Mouse (Mus musculus) lung, embryonic 14.5 days (tissue): ENCODE results near the gene Mroh8. TPM values are rescaled to one million over a fixed set of nuclear protein-coding genes. Genes with fewer than 3 reads are reported as not detected.

Experiments
- ATAC-seq: fragments of 200-750 bp; cut with Nextera tagmentation; 2 replicates; pipeline ENCODE4 v1.8.0; 2017; ENCODE audit warnings: mild to moderate bottlenecking, moderate TSS enrichment, moderate library complexity; ENCODE audit not compliant: insufficient read depth
- DNase-seq: peaks from one replicate; pipeline ENCODE4 v3.0.0-alpha.2; 2015
- H3K27ac ChIP-seq: fragments of 300-500 bp; sonication (generic); 2 replicates; pipeline ENCODE4 v1.5.1; 2014; ENCODE audit warnings: low read depth, mild to moderate bottlenecking, moderate library complexity
- H3K27me3 ChIP-seq: fragments of 300-500 bp; sonication (generic); 2 replicates; pipeline ENCODE4 v1.6.1; 2014; ENCODE audit warnings: low read length, control low read depth; ENCODE audit not compliant: insufficient read depth
- H3K36me3 ChIP-seq: fragments of 300-500 bp; sonication (generic); 2 replicates; pipeline ENCODE4 v1.6.1; 2014; ENCODE audit warnings: control low read depth; ENCODE audit not compliant: insufficient read depth
- H3K4me1 ChIP-seq: fragments of 300-500 bp; sonication (generic); 2 replicates; pipeline ENCODE4 v1.6.1; 2014; ENCODE audit warnings: antibody characterized with exemption, control low read depth; ENCODE audit not compliant: insufficient read depth
- H3K4me2 ChIP-seq: fragments of 300-500 bp; sonication (generic); 2 replicates; pipeline ENCODE4 v1.6.1; 2014; ENCODE audit warnings: mild to moderate bottlenecking
- H3K4me3 ChIP-seq: fragments of 300-500 bp; sonication (generic); 2 replicates; pipeline ENCODE4 v1.5.1; 2014; ENCODE audit warnings: low read depth, low read length
- H3K9ac ChIP-seq: fragments of 300-500 bp; sonication (generic); 2 replicates; pipeline ENCODE4 v1.6.1; 2014
- H3K9me3 ChIP-seq: fragments of 300-500 bp; sonication (generic); 2 replicates; pipeline ENCODE4 v1.6.1; 2016; ENCODE audit warnings: low read depth, low read length, control low read depth
- CTCF ChIP-seq: IDR thresholded peaks from 2 replicates; pipeline ENCODE4 v1.5.1; 2016; ENCODE audit warnings: antibody characterized with exemption, low read depth
- WGBS: fragments of 180-500 bp; shearing (Covaris S2); extraction: QIAGEN DNeasy Blood & Tissue Kit; methylation state at CpG from one replicate; pipeline ENCODE4 v1.1.7; 2014; 5-methylcytosine and 5-hydroxymethylcytosine counted together
- polyA plus RNA-seq: library from polyadenylated mRNA; unstranded; fragments of >200 nt; fragmentation: Nextera tagmentation; extraction: Ambion mirVana; gene quantifications from 2 replicates; pipeline ENCODE4 v1.2.1, GENCODE M21; 2014

Gene Mroh8
- polyA plus RNA-seq, 1 experiment from 2014 or later, result 0.43 TPM

DNA sequence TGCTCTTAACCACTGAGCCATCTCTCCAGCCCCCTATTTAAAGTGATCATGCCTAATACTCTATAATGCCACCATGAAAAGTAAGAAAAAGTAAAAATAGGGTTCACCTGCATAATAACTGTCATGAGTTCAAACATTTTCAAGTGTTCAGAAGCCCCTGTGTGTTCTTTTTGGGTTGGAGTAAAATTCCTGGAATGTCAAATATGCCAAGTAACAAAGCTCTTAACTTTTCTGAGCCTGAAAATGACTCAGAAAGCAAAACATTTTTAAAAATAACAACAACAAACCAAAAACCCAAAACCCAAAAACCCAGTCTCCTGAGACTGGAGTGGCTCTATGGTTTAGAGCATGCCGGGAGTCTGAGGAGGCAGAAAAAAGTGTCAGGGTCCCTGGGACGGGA, 115.2 kb downstream of the Mroh8 start:
- 93% methylated on average over 2 of the region's 2 CpGs for WGBS
- H3K27me3 ChIP-seq, result no peaks in the 10 kb centered on the region
- H3K36me3 ChIP-seq, result peaks cover 70% of the 10 kb centered on the region
- DNase-seq (no peak), ATAC-seq (no peak)
- no peak overlapping the region for H3K4me3 ChIP-seq
- no peaks in the 10 kb centered on the region for H3K4me1 ChIP-seq
- H3K9me3 ChIP-seq, result no peaks in the 10 kb centered on the region
- no peak for TF ChIP-seq CTCF
- H3K4me2 ChIP-seq, result no peak overlapping the region
- H3K9ac ChIP-seq, result no peak overlapping the region
- no peak overlapping the region for H3K27ac ChIP-seq

Other genes with a start within 250 kb of the Mroh8 start
- 8.6 and 8.9 TPM in 2 replicates for gene Soga1, start 200.3 kb downstream of the Mroh8 start, polyA plus RNA-seq
- not detected in 2 replicates for gene Tldc2, start 192.5 kb downstream of the Mroh8 start, polyA plus RNA-seq
- 36.2 and 37.0 TPM in 2 replicates for gene Samhd1, start 144.3 kb downstream of the Mroh8 start, polyA plus RNA-seq
- 36.4 and 37.3 TPM in 2 replicates for gene Rbl1, start 75.0 kb downstream of the Mroh8 start, polyA plus RNA-seq
- gene Rpn2, start 532 bp downstream of the Mroh8 start, polyA plus RNA-seq, result 355 and 359 TPM in 2 replicates
- not detected in 2 replicates for gene Ghrh, start 68.0 kb upstream of the Mroh8 start, polyA plus RNA-seq
- gene Manbal, start 88.0 kb upstream of the Mroh8 start, polyA plus RNA-seq, result 38.7 and 42.6 TPM in 2 replicates
- gene Src, start 138.9 kb upstream of the Mroh8 start, polyA plus RNA-seq, result 16.4 and 18.9 TPM in 2 replicates